Mouse (Mus musculus) cerebellum, adult 9-10 months (tissue): ENCODE data around the gene Plekha5.

Source experiments
- DNase-seq: peaks from one replicate; pipeline ENCODE4 v3.0.0; 2022

Gene Plekha5

GRCm38 (mm10) chr6:140456393-140457163 is 32.7 kb downstream of the Plekha5 start:
- DNase-seq, result no peak

- DNase-seq, result no peak
Measured at GRCm38 (mm10) chr6:140460398-140460797, 36.5 kb downstream of the Plekha5 start.

- DNase-seq, result no peak
Measured at GRCm38 (mm10) chr6:140464818-140465217, 41.0 kb downstream of the Plekha5 start.

DNA sequence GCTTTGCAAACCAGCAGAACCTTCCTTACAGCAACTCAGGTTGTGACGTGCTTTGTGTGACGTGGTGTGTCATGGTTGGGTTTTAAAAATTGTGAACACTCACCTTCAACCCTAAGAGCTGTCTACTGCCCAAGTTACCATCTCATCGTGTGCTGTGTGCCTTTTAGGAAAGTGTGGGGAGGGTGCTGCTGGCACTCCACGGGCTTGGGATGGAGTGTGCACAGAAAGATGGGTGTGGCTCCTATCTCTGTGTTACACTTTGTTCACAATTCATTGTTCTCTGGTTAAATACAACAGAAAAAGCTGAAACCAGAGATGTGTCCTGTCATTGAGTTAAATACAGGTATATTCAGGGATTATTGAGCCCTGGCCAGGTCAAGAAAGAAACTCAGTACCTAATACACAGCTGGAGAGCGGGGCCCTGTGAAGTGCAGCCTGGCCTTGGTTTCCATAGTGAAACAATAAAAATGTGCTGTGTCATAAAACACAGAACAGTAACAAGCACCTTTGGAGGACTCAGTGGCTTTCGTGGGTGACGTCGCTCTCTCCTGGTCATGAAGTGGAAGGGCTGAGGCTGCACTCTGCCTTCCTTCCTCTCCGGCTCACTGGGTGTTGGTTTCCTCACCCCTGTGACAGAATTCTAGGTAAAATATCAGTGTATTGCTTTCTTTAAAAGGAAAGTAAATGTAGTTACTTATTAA is 42.2 kb downstream of the Plekha5 start:
- no peak for DNase-seq

- DNase-seq, result no peak
Measured at GRCm38 (mm10) chr6:140466841-140467240, 43.0 kb downstream of the Plekha5 start.

DNA sequence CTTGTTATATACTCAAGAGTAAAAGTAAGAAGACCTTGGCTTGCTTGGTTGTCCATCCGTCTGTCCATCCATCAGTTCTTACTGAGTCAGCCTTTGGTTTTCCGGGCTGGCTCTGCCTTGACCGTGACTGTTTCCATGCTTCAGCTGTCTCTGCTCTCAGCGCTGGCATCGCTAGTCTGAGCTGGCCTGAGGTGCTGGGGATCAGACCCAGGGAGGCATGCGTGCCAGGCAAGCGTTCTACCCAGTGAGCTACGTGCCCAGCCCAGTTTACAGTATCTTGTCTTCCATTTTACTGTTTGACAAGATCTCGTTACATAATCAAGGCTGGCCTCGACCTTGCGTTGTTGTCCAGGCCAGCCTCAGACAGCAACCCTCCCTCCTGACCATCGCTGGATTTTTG is 44.0 kb downstream of the Plekha5 start:
- DNase-seq, result no peak

DNA sequence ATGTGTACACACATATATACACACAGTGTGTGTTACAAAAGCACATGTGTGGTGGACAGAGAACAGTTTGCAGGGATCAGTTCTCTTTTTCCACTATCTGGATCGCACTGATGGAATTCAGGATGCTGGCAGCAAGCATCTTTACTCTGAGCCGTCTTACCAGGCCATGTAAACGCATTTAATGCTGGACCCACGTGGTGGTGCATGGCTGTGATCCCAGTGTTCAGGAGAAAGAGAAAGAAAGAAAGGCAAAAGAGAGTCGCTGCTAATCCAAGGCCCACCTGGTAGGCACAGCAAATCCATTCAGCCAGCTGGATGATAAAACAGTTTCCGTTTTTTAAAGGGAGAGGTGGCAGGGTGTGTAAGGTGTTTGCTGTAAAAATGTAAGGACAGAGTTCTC is 45.9 kb downstream of the Plekha5 start:
- peak; percentile 33 for DNase-seq

DNA sequence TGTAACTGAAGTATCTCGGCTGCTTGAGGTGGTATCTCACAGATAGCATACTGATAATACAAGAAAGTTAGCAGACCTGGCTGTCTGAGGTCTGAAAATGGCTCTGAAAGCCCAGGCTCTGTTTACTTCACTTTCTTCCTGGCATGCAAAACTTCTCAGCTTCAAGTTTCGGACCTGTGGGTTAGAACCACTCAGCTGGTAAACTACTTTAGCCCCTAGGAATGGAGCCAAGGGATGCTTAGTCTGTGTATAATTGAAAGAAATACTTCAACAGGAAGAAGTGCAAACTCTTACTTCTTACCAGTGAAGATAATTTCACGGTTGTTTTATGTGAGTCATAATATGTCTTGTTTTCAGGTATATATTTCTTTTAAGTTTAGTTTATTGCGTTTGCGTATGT is 47.9 kb downstream of the Plekha5 start:
- DNase-seq, result no peak

DNA sequence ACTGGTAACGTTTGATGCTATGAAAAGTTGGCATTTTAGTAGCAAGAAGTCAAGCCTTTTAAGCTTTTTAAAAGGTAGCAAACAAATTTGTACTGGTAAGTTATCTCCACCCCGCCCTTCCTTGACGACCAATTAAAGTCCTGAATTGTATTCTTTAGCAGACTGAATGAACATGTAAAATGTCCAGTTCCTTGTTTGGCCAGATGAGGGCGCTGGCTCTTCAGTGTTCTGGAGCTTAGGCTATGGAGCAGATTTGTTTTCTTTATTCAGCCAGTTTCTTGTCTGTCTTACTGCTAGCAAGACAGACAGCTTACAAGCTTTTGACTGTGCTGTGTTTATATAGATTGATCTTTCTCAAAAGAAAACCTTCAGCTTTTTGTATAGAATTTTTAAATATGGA is 48.5 kb downstream of the Plekha5 start:
- DNase-seq, result peak; percentile 90

DNA sequence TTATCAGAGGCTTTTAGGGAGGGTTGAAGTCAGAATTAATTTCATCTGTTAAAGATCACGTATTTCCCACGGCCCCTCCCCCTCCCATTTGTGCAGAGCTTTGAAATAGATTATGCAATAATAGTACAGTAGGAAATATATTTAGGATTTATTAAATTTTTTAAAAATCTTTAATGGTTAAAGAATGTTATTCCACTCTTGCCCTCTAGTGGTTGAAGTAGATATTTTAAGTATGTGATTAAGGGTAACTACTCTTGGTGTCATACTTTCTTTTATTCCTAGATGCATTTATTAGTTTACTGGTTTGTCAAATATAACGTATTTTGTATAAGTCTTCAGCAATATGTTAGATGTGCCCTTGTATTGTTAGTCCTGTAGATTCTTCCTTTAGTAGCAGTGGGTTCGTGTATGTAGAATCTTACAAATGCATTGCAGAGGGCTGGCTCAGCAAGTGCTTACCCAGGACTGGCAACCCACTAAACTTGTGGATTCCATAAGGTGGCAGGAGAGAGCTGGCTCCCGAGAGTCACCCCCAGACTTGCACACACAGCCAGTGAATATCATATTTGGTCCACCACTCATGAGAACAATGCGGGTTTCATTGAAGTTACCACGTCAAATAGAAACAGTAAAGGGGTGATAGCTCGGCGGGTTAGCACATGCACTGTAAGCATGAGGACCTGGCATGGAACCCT is 51.7 kb downstream of the Plekha5 start:
- peak; percentile 81 for DNase-seq

DNA sequence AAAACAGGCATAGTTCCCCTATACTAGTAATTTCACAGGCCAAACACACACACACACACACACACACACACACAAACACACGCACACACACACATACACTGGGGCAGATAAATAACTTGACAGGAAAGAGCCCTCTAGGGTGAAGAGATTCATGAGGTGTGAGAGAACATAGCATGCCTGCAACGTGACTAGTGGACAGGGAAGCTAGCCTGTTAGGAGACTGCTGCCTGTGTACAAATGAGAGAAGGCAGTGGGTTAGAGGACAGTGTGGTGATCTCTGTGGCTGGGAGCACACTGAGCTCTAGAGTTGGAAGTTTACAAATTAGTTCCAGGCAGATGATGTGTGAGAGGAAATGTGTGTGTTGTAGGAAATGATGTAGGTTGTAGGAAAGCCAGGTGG is 53.1 kb downstream of the Plekha5 start:
- no peak for DNase-seq

DNA sequence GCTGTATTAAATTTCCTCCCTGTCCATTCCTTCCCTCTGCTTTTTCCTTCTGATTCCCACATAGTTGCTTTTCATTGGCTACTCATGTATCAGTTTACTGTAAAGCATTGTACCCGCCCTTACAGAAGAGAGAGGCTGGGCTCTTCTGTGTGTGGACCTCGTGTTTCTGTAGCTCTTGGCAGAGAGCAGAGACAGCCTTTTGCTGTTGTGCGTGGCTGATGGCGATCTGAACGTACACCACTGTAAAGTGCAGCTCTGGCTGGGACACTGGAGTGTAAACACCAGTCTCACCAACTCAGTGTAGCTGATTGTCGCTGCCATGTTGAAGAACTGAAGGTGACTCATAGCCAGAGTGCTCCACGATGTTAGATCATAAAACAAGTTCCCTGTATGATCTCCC is 54.2 kb downstream of the Plekha5 start:
- no peak for DNase-seq

- no peak for DNase-seq
Measured at GRCm38 (mm10) chr6:140478943-140479342, 55.1 kb downstream of the Plekha5 start.

DNA sequence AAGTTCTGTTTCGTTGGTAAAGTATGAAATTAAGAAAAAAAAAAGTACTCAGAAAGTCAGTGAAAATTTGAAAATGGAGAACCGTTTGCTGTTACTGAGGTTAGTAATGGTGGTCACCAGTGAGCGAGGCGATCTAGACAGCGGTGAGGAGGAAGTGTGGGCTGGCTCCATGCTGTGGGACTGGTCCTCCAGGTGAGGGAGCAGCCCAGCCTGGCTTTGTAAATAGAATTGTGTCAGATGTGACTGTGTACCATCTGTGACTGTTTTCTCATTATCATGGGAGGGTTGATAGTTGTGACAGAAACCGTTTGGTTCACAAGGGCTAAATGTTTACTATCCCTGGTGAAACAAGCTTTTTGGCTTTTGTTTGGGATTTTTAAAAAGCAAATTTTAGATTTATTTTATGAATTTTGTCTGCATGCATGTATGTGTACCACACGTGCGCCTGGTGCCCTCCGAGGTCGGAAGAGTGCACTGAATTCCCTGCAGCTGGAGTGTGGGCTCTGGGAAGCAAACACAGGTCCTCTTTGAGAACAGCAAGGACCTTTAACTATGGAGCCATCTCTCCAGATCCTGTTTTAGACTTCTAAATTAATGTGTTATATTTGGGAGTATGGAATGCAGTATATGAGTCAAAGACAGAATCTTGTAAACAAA is 56.7 kb downstream of the Plekha5 start:
- DNase-seq, result peak; percentile 65

GRCm38 (mm10) chr6:140481701-140482460 is 58.0 kb downstream of the Plekha5 start:
- peak; percentile 93 for DNase-seq

DNA sequence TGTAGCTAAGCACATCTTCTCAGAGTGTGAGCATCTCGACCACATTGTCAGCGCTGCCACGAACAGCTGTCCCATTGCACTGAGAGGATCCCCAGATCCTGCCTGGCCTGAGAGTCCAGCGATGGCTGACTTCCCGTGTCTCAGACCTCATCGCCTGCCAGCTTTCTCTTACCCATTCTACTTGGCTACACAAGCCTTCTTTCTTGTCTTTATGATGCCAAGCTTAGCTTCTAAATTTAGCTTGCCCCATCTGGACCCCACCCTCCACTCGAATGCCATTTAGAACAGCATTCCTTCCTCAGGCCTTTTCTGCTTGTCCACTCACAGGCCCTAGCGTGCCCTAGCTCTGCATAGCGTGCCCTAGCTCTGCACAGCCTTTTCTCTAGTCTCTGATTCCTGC is 60.3 kb downstream of the Plekha5 start:
- peak; percentile 86 for DNase-seq

DNA sequence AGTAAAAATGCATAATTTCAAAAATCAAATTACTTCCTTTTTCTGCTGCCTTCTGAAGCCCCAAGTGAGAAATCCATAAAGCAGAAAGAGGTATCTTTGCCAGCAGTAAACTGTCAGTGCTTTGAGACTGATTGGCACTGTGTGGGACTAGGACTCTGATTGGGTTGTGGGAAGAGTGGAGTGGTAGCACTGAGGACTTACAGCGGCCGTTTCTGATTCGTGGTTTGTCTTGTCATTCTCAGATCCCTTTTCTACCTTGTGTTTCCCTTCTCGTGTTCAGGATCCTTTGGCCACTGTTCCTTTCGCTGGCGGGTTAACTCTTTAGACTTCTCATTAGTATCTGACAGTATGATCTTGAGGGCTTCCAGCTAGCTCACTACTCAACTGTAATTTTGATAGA is 61.8 kb downstream of the Plekha5 start:
- DNase-seq, result no peak

GRCm38 (mm10) chr6:140486685-140487084 is 62.8 kb downstream of the Plekha5 start:
- no peak for DNase-seq

- no peak for DNase-seq
Measured at GRCm38 (mm10) chr6:140487489-140487888, 63.6 kb downstream of the Plekha5 start.

GRCm38 (mm10) chr6:140488673-140489072 is 64.8 kb downstream of the Plekha5 start:
- no peak for DNase-seq

DNA sequence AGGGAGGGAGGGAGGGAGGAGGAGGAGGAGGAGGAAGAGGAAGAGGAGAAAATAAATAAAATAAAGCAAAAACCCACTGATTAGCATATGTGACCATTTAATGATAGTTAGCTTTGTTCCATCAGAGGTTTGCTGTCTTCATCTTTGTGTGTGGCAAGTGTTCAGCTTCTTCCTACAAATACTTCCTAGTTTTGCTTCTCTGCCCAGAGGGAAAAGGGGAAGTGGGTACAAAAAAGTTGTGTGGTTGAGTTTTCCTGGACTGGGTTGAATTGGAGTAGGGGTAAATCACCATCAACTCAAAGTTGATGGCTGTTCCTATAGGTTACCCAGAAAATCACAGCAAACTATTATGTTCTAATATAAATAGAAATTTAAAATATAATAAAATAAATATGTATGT is 65.7 kb downstream of the Plekha5 start:
- no peak for DNase-seq

DNA sequence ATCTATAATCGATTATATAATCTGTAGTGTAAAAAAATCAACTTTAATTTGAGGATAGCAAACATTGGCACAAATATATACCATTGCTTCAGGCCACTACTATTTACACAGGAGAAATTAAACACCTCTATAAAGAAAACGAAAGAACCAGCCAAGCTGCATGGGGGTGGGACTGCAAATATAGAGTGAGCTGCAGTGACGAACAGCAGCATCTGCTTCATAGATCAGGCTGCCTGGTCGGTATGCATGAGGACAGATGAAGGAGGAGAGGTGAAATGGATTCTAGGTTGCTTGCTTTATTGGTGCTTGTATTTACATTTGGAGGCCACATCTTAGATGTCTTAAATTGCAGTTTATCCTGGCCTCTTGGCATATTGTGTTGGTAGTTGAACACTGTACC is 66.4 kb downstream of the Plekha5 start:
- DNase-seq, result no peak
